ENCODE assay signal across 8 mouse cellular contexts in genomic region chr7:45706721-45707241, GRCm38 (mm10). TPM values are rescaled to one million over a fixed set of nuclear protein-coding genes. Genes with fewer than 3 reads are reported as not detected.
DNase-seq lines count a peak whose midpoint lies in the region; ATAC-seq lines count a peak whose summit lies in the region.

No protein-coding gene starts in this region.

- H3K9me3 ChIP-seq in forebrain, embryonic 15.5 days, result no peaks in the 10 kb centered on the region

- peaks cover 21% of the 10 kb centered on the region for H3K36me3 ChIP-seq in forebrain, embryonic 15.5 days

- no peak for ATAC-seq in forebrain, embryonic 15.5 days (replicated peaks)

- no peaks in the 10 kb centered on the region for H3K27me3 ChIP-seq in forebrain, embryonic 15.5 days

- DNase-seq in CD8-positive naive resting alpha-beta T cell, adult 2 months (ENCODE audit: low read depth in 2 of 2, low spot score in 2 of 2), result peak; percentile 76 to 84
- DNase-seq in heart, postnatal 36 days, result peak; percentile 89 to 93
- DNase-seq in layer of hippocampus, postnatal 10 days (ENCODE audit: low spot score in 2 of 2), result peak; percentile 85 to 90
- peak; percentile 93 for DNase-seq in lung, postnatal 10 days
- DNase-seq in retina, embryonic 14.5 days (ENCODE audit: low spot score), result peak; percentile 75
- peak; percentile 92 to 95 for DNase-seq in thymus, postnatal 36 days

- H3K9ac ChIP-seq in forebrain, embryonic 15.5 days (replicated peaks), result peak overlapping the region; percentile 70

- intact Hi-C loops in heart, postnatal 36 days (cut with DNase I), result loop anchor here (5.0 kb wide), 1 partner anchor 1001 kb away; no protein-coding TSS in a partner anchor

- H3K4me2 ChIP-seq in forebrain, embryonic 15.5 days (replicated peaks), result peak overlapping the region; percentile 98

- WGBS in forebrain, embryonic 15.5 days, result under 1% methylated on average over 45 of the region's 45 CpGs

- 0 out of 2 replicates have a peak, but pooled peaks cover 10% of the 10 kb centered on the region for H3K4me1 ChIP-seq in brown adipose tissue, adult 24 weeks (ENCODE audit: control insufficient read depth, insufficient read depth, insufficient read length, low read length)
- H3K4me1 ChIP-seq in forebrain, embryonic 15.5 days, result peaks cover 64% of the 10 kb centered on the region

- H3K4me3 ChIP-seq in brown adipose tissue, adult 24 weeks (ENCODE audit: insufficient read depth, low read depth, low read length), result peak overlapping the region; percentile 90
- H3K4me3 ChIP-seq in forebrain, embryonic 15.5 days, result peak overlapping the region; percentile 56

- H3K27ac ChIP-seq in brown adipose tissue, adult 24 weeks (replicated peaks; ENCODE audit: low read depth, low read length), result peak overlapping the region; percentile 97
- peak overlapping the region; percentile 70 for H3K27ac ChIP-seq in forebrain, embryonic 15.5 days (replicated peaks)

RNA-seq across cellular contexts. Expression of gene Dbp, which starts 1.9 kb away (rescaled TPM):
- 23.3 and 31.5 TPM in 2 replicates for polyA plus RNA-seq in brown adipose tissue, adult 24 weeks (2012; ENCODE audit: insufficient read depth, insufficient read length, missing spikeins)
- polyA plus RNA-seq in forebrain, embryonic 15.5 days (2015; fragmentation: Nextera tagmentation; extraction: Ambion mirVana), result 3.6 and 4.1 TPM in 2 replicates
- total RNA-seq in heart, postnatal 36 days (2021), result 100 to 1,000 TPM in 1 of 2 experiments, 10 to 100 TPM in 1; 44.4 to 158 TPM
- 10 to 100 TPM; 37.1 to 43.4 TPM for total RNA-seq in layer of hippocampus, postnatal 10 days (2021)

RNA-seq across cellular contexts. Expression of gene Car11, which starts 7.1 kb away (rescaled TPM):
- 12.1 and 17.1 TPM in 2 replicates for polyA plus RNA-seq in brown adipose tissue, adult 24 weeks (2012; ENCODE audit: insufficient read depth, insufficient read length, missing spikeins)
- polyA plus RNA-seq in forebrain, embryonic 15.5 days (2015; fragmentation: Nextera tagmentation; extraction: Ambion mirVana), result 39.0 and 39.8 TPM in 2 replicates
- total RNA-seq in heart, postnatal 36 days (2021), result 1 to 10 TPM; 6.2 to 6.7 TPM
- 100 to 1,000 TPM; 121 to 131 TPM for total RNA-seq in layer of hippocampus, postnatal 10 days (2021)

RNA-seq across cellular contexts. Expression of gene Rpl18, which starts 8.5 kb away (rescaled TPM):
- 445 and 504 TPM in 2 replicates for polyA plus RNA-seq in brown adipose tissue, adult 24 weeks (2012; ENCODE audit: insufficient read depth, insufficient read length, missing spikeins)
- 633 and 683 TPM in 2 replicates for polyA plus RNA-seq in forebrain, embryonic 15.5 days (2015; fragmentation: Nextera tagmentation; extraction: Ambion mirVana)
- total RNA-seq in heart, postnatal 36 days (2021), result 100 to 1,000 TPM; 550 to 591 TPM
- total RNA-seq in layer of hippocampus, postnatal 10 days (2021), result 100 to 1,000 TPM; 497 to 584 TPM

RNA-seq across cellular contexts. Expression of gene Sphk2, which starts 11.0 kb away (rescaled TPM):
- polyA plus RNA-seq in brown adipose tissue, adult 24 weeks (2012; ENCODE audit: insufficient read depth, insufficient read length, missing spikeins), result 9.2 and 9.9 TPM in 2 replicates
- 29.0 and 30.2 TPM in 2 replicates for polyA plus RNA-seq in forebrain, embryonic 15.5 days (2015; fragmentation: Nextera tagmentation; extraction: Ambion mirVana)
- 10 to 100 TPM; 16.2 to 18.7 TPM for total RNA-seq in heart, postnatal 36 days (2021)
- 10 to 100 TPM; 27.3 to 27.7 TPM for total RNA-seq in layer of hippocampus, postnatal 10 days (2021)

RNA-seq across cellular contexts. Expression of gene Sec1, which starts 12.6 kb away (rescaled TPM):
- not detected in 2 replicates for polyA plus RNA-seq in brown adipose tissue, adult 24 weeks (2012; ENCODE audit: insufficient read depth, insufficient read length, missing spikeins)
- polyA plus RNA-seq in forebrain, embryonic 15.5 days (2015; fragmentation: Nextera tagmentation; extraction: Ambion mirVana), result 0.14 TPM in 1 of 2 replicates, not detected in the other
- under 1 TPM in 1 of 2 experiments, not detected in 1; 0.22 TPM for total RNA-seq in heart, postnatal 36 days (2021)
- under 1 TPM; 0.14 to 0.18 TPM for total RNA-seq in layer of hippocampus, postnatal 10 days (2021)

Comparison
In these comparisons a context has a peak if more than half of its experiments do, and no peak if none do; other contexts are left out.
1. RNA of gene Car11, which starts 7.1 kb away (total RNA-seq): 121 to 131 TPM in layer of hippocampus, postnatal 10 days; 6.2 to 6.7 TPM in heart, postnatal 36 days; every median in the first group is over 10 times any median in the second.
2. Peak in every context shown above with its lines, with median percentiles within 50 percentile points of each other: DNase-seq.